Mouse (Mus musculus) CH12.LX (cell line): ENCODE measurements at regions not wholly inside any gene's neighbourhood (a gene's known extent, or its start where the extent isn't known, plus 50 kb on each side); places are given as distances from the start of the nearest gene placed in this dataset.

ENCODE experiments used
- DNase-seq: peaks from one replicate; pipeline ENCODE4 v3.0.0-alpha.2; 2013; ENCODE audit errors: extremely low read depth
- H3K27ac ChIP-seq: 2 replicates; pipeline ENCODE4 v1.5.1; 2012; ENCODE audit warnings: low read depth, mild to moderate bottlenecking, control low read depth, moderate library complexity; ENCODE audit not compliant: insufficient read depth
- H3K27me3 ChIP-seq: replicated peaks from 2 replicates; pipeline ENCODE3; 2012; ENCODE audit warnings: inconsistent platforms
- H3K36me3 ChIP-seq, 2 experiments: replicated peaks in 1 of 2; 2 replicates each; pipeline versions ENCODE3 to v1.6.1; 2012; ENCODE audit warnings: inconsistent platforms in 1 of 2, low read length in 1 of 2, mild to moderate bottlenecking in 1 of 2, mixed read lengths in 1 of 2, moderate library complexity in 1 of 2; ENCODE audit not compliant: control insufficient read depth in 1 of 2, insufficient read depth in 1 of 2
- H3K4me1 ChIP-seq, 2 experiments: 2 replicates each; pipeline ENCODE4 v1.6.1; 2012; ENCODE audit warnings: inconsistent platforms in 1 of 2, moderate library complexity in 1 of 2; ENCODE audit not compliant: insufficient read depth in 2 of 2, control insufficient read depth in 1 of 2
- H3K4me2 ChIP-seq: 2 replicates; pipeline ENCODE4 v1.6.1; 2012; ENCODE audit warnings: low read depth, mild to moderate bottlenecking, control low read depth; ENCODE audit not compliant: poor library complexity, insufficient read depth, severe bottlenecking
- H3K4me3 ChIP-seq, 3 experiments: fragments of 150-350 bp in 1 of 3; sonication (generic) in 1 of 3; replicated peaks in 1 of 3; 2 replicates each; pipeline versions ENCODE3 to v1.5.1; 2011 to 2012; ENCODE audit warnings: low read depth in 2 of 3, low read length in 2 of 3, mild to moderate bottlenecking in 2 of 3, moderate library complexity in 2 of 3, control low read depth in 1 of 3, improper control_type of control experiment in 1 of 3, inconsistent platforms in 1 of 3, mixed read lengths in 1 of 3; ENCODE audit not compliant: poor library complexity in 1 of 3
- H3K79me2 ChIP-seq: replicated peaks from 2 replicates; pipeline ENCODE4 v1.6.1; 2012; ENCODE audit warnings: mild to moderate bottlenecking, moderate library complexity; ENCODE audit not compliant: control insufficient read depth, poor library complexity, insufficient read depth, severe bottlenecking; ENCODE audit errors: extremely low read depth
- H3K9ac ChIP-seq: 2 replicates; pipeline ENCODE4 v1.6.1; 2012; ENCODE audit warnings: low read depth, mild to moderate bottlenecking, control low read depth, moderate library complexity; ENCODE audit not compliant: insufficient read depth
- H3K9me3 ChIP-seq: replicated peaks from 2 replicates; pipeline ENCODE3; 2012; ENCODE audit warnings: low read length, inconsistent platforms, mixed read lengths
- CTCF ChIP-seq, 2 experiments: IDR thresholded peaks in 1 of 2; conservative IDR thresholded peaks in 1 of 2; 2 replicates each; pipeline ENCODE4 v1.5.1; 2011 to 2012; ENCODE audit warnings: low read depth in 2 of 2, low read length in 2 of 2, improper control_type of control experiment in 1 of 2, inconsistent platforms in 1 of 2, mild to moderate bottlenecking in 1 of 2, moderate library complexity in 1 of 2
- EP300 ChIP-seq: IDR thresholded peaks from 2 replicates; pipeline ENCODE4 v1.6.1; 2011; ENCODE audit warnings: low read length, improper control_type of control experiment
- ETS1 ChIP-seq: conservative IDR thresholded peaks from 2 replicates; pipeline ENCODE4 v1.6.1; 2012; ENCODE audit warnings: low read depth, mild to moderate bottlenecking, inconsistent platforms, low read length, improper control_type of control experiment, moderate library complexity
- HCFC1 ChIP-seq: IDR thresholded peaks from 2 replicates; pipeline ENCODE4 v1.6.1; 2012; ENCODE audit warnings: low read depth, mild to moderate bottlenecking, inconsistent platforms, low read length, improper control_type of control experiment
- MXI1 ChIP-seq: IDR thresholded peaks from 2 replicates; pipeline ENCODE4 v1.6.1; 2011; ENCODE audit warnings: mild to moderate bottlenecking, low read depth, low read length, improper control_type of control experiment
- POLR2A ChIP-seq: IDR thresholded peaks from 2 replicates; pipeline ENCODE4 v1.6.1; 2011; ENCODE audit warnings: low read depth, mild to moderate bottlenecking, improper control_type of control experiment, low read length
- POLR2AphosphoS2 ChIP-seq: IDR thresholded peaks from 2 replicates; pipeline ENCODE4 v1.6.1; 2011; ENCODE audit warnings: low read depth, low read length, improper control_type of control experiment
- RCOR1 ChIP-seq: conservative IDR thresholded peaks from 2 replicates; pipeline ENCODE4 v1.6.1; 2012; ENCODE audit warnings: low read depth, mild to moderate bottlenecking, inconsistent platforms, low read length, improper control_type of control experiment
- TCF12 ChIP-seq: IDR thresholded peaks from 2 replicates; pipeline ENCODE4 v1.6.1; 2014; ENCODE audit warnings: low read depth, mild to moderate bottlenecking, inconsistent platforms, low read length, improper control_type of control experiment
- USF1 ChIP-seq: IDR thresholded peaks from 2 replicates; pipeline ENCODE4 v1.6.1; 2014; ENCODE audit warnings: low read depth, mild to moderate bottlenecking, inconsistent platforms, low read length, improper control_type of control experiment
- ZMIZ1 ChIP-seq: IDR thresholded peaks from 2 replicates; pipeline ENCODE4 v1.6.1; 2012; ENCODE audit warnings: low read depth, mild to moderate bottlenecking, inconsistent platforms, low read length, improper control_type of control experiment
- dilution Hi-C: fragments of 300-500 bp; cut with MboI; formaldehyde crosslinking; loops from 2 replicates; pipeline ENCODE4 v1.14.3; 2020; ENCODE audit warnings: low sequenced_read_pairs; ENCODE audit not compliant: extremely low pct_unique_long_range_greater_than_20kb, extremely low pct_ligation_motif_present
- in situ Hi-C: fragments of 300-500 bp; cut with MboI; formaldehyde crosslinking; loops from 3 replicates; pipeline ENCODE4 v1.14.3; 2019; ENCODE audit warnings: low sequenced_read_pairs, low pct_ligation_motif_present, low pct_unique_long_range_greater_than_20kb, mixed read lengths

DNA sequence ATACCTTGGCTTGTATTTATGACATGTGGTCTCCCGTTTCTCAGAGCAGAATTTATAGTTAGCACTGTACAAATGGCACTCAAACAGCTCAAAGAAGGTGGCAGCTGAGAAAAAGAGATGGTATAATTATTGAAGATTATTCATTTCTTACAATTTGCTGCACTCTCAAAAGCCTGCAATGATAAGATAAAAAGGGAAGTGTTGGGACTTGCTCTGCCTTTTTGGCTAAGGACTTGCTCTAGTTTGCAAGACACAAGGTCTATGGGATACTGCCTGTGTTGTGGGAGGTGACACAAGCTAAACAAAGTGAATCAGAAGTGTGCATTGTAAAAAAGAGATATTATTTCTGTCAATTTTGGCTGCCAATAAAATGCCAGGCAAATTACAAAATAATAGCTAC lies 340.2 kb upstream of the Pik3r1 start:
- Histone ChIP-seq H3K27me3 (no peaks in the 10 kb centered on the region), H3K9ac (no peak overlapping the region), H3K9me3 (no peaks in the 10 kb centered on the region), H3K4me3 (no peak overlapping the region), H3K36me3 (no peaks in the 10 kb centered on the region), H3K27ac (no peak overlapping the region), H3K4me1 (no peaks in the 10 kb centered on the region), H3K4me2 (no peak overlapping the region), H3K79me2 (no peaks in the 10 kb centered on the region)
- dilution Hi-C loops = no loop called here
- in situ Hi-C loops = no loop called here
- no peak for TF ChIP-seq ETS1
- TF ChIP-seq POLR2A = no peak
- TF ChIP-seq TCF12 = no peak
- TF ChIP-seq HCFC1 = no peak
- TF ChIP-seq USF1 = no peak
- no peak for TF ChIP-seq MXI1
- DNase-seq = no peak

DNA sequence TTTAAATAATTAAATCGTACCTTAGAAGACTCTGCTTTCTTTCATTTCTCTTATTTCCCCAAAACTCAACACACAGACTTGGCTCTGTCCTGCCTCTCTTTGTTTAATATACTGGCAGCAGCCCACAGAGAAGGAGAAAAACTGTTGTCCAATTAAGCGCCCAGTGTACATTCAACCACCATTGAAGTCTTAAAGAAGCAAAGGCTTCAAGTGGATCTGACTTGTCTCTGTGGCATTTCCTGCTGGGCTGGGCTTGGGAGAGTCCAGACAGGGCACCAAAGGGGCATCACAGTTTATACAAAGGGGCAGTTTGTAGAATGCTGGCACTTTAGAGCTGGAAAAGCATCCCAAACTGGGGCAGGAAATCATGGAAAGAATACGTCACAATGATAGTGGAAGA lies 340.9 kb upstream of the Pik3r1 start:
- H3K79me2 ChIP-seq = no peaks in the 10 kb centered on the region
- no peaks in the 10 kb centered on the region for H3K36me3 ChIP-seq
- no peak overlapping the region for H3K9ac ChIP-seq
- H3K27me3 ChIP-seq = no peaks in the 10 kb centered on the region
- no peak overlapping the region for H3K4me3 ChIP-seq
- H3K4me2 ChIP-seq = no peak overlapping the region
- in situ Hi-C loops = no loop called here
- DNase-seq = no peak
- H3K9me3 ChIP-seq = no peaks in the 10 kb centered on the region
- dilution Hi-C loops = no loop called here
- H3K27ac ChIP-seq = no peak overlapping the region
- no peaks in the 10 kb centered on the region for H3K4me1 ChIP-seq
- TF ChIP-seq POLR2AphosphoS2 (no peak), EP300 (no peak), RCOR1 (no peak), ZMIZ1 (no peak)

DNA sequence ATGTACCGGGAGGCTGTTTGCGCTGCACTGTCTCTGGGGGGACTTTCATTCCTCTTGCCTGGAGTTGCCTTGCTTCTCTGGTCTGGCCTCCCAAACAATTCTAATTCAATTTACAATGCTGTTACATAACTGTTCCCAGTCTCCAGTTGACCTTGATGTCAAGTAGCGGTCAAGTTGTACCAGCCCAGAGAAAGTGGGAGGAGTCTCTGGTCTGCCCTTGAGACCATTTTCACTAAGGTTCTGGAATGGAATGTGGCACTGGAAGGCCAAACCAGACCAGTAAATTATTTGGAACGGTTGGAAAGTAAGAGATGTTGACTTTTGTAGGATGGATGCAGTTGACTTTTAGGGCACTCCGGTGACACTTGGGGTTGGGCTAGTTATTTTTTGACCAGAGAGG lies 345.9 kb upstream of the Pik3r1 start:
- Histone ChIP-seq H3K4me2 (no peak overlapping the region), H3K27ac (no peak overlapping the region), H3K4me3 (no peak overlapping the region), H3K79me2 (no peaks in the 10 kb centered on the region), H3K9me3 (no peaks in the 10 kb centered on the region), H3K36me3 (no peaks in the 10 kb centered on the region), H3K4me1 (no peaks in the 10 kb centered on the region), H3K9ac (no peak overlapping the region), H3K27me3 (no peaks in the 10 kb centered on the region)
- dilution Hi-C loops (no loop called here), in situ Hi-C loops (no loop called here)
- TF ChIP-seq CTCF (conservative IDR thresholded peaks at IDR 0.05 in 1 of 2, IDR thresholded peaks at IDR 0.05 in 1 of 2; ENCODE audit: low read depth in 2 of 2, low read length in 2 of 2) = no peak
- TF ChIP-seq EP300 = no peak
- DNase-seq = no peak
